Mouse (Mus musculus): ENCODE measurements at regions not wholly inside any gene's neighbourhood (a gene's known extent, or its start where the extent isn't known, plus 50 kb on each side); places are given as distances from the start of the nearest gene placed in this dataset.

- no peak for DNase-seq
Measured at GRCm38 (mm10) chr13:60303561-60303960, 126.4 kb upstream of the Gas1 start.

GRCm38 (mm10) chr13:60305028-60305810 lies 128.1 kb upstream of the Gas1 start:
- no peak for DNase-seq

GRCm38 (mm10) chr13:60308062-60308801 lies 131.1 kb upstream of the Gas1 start:
- no peak for DNase-seq

DNA sequence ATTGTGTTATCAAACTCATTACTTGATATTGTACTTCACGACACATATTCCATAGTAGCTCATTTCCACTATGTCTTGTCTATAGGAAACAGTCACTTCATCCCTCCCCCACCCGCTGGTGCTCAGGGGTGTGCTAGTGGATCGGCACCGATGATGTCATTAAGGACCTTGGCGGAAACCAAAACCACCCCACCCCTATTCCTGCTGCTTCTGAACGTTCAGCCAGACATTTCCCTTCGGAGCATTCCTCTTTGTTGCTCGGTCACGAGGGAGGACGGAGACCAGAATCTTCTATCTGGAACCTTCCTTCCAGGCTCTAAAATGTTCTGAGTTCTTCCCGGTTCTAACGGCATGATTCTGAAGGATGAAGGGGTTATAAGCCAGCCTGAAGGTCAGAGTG lies 132.3 kb upstream of the Gas1 start:
- DNase-seq, result no peak

DNA sequence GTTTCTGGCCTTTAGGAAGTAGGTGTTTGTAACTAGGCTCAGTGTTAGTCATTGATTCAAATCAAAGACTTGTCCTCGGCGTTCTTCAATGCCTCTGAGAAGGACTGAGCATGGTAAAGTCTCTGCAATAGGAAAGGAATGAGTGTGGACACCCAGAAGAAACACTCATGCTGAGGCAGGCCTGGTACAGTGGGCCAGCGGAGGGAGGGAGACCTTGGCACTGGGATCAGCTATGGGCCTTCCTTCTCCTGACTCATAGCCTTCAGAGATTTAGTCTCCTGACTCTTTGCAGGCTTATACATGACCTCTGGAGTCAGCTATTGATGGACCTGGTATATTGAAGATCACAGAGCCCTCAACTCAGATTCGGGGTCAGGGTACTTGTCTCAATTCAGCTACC lies 132.8 kb upstream of the Gas1 start:
- DNase-seq, result no peak

DNA sequence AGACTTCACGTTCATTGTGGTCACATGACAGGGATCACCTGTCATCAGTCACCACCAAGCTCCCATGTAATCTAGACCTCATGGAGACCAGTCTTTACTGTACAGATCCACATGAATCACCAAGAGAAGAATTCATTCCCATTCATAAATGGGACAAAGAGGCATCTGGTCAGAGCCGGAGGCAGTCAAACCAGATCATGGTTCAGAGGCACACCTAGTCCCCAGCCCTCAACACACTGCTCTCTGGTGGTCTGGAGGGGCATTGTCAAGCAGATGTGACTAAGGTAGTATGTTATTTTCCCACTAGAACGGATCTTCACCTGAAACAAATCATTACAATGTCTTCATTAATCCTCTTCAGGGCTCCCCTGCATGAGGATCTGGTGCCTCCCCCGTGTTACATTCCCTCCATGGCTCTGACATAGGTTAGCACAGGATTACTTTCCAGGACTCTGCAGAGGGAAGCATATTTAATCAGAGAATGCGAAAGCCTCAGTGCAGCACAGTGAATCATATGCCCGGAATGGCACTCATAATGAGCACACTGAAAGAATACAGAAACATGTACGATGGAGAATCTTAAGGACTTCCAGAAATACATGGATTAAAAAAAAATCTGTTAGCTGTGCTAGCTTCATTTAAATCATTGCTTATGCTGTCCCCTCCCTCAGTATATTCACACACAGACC lies 135.4 kb upstream of the Gas1 start:
- DNase-seq, result no peak

DNA sequence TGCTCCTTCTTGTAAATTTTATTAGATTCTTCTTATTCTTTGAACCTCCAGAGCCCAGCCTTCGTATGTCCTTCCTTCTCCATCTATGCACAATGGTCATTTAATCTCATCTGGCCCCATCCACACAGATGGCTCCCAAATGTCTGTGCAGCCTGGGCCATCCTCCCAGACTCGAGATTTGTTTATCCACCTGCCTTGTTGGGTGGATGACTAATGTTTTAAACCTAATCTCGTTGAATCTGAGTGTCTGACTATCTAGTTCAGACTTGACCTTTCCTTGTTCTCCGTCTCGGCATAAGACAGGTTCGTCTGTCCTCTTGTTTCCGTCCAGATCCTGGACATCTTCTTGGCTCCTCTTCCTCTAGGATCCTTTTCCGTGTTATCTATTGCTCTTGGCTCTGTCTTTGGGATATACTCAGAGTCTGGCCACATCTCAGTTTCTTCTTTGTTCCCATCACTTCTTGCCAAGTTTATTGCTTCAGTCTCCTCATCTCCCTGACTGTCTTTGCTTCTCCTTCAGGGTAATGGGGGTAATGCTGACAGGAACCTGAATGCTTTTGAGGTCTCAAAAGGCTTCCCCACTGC lies 141.4 kb upstream of the Gas1 start:
- DNase-seq, result no peak

- DNase-seq, result no peak
Measured at GRCm38 (mm10) chr13:60319268-60319667, 142.1 kb upstream of the Gas1 start.

DNA sequence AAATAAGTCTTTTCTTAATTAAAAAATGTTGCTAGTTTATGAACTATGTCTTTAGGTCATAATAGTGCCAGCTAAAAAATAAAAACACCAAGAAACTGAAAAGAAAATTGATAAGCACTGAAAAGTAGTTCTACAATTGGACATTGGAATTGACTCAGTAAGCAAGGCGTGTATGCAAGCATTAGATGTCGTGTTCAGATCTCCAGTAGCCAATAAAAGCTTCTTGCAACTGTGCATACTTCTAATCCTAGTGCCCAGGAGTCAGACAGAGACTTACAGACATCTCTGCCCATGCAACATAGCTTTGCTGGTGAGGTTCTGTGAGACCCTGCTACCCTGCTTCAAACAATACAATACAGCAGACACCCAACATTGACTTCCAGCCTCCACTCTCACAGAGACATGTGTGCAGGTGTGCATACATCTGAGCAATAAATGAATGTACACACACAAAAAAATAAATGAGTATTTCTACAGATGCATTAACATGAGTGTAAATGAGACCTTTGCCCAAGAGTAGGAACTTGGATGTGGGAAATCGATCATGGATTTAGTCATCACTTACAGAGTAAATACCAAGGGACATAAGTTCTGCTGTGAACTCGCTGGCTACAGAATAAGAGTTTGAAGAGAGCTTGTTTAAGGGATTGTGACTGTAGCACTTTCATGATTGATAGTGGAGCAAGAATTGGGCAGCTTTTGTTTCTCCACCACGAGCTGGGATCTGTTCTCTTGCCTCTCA lies 142.9 kb upstream of the Gas1 start:
- DNase-seq, result no peak

DNA sequence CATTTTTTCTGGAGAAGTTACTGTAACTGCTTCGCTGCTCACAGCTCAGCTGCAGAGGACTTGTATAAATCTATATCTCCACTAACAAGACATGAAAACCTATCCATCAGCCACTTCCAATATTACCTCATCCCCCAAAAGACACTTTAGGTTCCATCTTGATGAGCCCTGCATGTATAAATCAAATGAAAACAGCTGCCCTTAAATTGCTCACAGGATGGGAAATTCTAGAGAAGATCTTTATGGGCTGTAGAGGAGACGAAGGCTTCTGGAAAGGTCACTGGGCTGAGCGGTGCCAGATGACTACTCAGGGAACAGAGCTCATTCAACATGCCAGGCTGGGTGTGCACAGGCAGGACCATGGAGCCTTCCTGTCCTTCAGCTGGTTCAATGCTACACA lies 145.4 kb upstream of the Gas1 start:
- DNase-seq, result no peak

GRCm38 (mm10) chr13:60330475-60331258 lies 153.5 kb upstream of the Gas1 start:
- peak; percentile 38 for DNase-seq

DNA sequence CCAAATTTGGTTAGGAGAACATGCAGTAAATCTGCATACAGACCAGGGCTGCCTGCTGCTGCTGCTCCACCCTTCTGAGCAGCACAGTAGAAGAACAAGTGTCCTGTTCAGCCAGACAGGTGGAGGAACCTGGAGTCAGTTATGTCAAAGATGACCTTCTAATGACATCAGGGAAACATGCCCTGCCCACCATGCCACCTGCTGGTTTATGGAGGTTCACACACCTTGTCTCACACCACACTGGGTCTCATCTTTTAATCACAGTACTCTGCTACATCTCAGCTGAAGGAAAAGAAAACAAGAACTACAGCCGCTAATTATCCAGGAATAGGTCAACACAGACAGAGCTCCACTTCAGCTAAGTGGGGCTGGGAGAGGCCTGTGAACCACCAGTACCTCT lies 159.0 kb upstream of the Gas1 start:
- DNase-seq, result no peak

DNA sequence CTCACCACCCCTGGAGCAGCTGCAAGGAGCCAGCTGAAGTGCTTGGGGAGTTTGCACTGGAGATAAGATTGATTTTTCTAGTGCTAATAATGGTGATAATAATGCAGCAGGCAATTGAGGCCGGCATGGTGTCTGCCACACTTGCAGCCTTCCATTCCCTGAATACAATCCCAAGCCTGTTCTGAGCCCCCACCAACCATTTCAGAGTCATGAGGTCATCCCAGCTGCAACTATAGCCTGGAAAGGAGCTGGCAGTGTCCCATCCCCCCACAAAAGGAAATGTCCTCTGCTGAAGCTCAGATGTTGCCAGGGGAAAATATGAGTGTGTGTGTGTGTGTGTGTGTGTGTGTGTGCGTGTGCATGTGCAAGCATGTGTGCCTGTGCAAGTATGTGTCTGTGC lies 160.2 kb upstream of the Gas1 start:
- DNase-seq, result peak; percentile 79

DNA sequence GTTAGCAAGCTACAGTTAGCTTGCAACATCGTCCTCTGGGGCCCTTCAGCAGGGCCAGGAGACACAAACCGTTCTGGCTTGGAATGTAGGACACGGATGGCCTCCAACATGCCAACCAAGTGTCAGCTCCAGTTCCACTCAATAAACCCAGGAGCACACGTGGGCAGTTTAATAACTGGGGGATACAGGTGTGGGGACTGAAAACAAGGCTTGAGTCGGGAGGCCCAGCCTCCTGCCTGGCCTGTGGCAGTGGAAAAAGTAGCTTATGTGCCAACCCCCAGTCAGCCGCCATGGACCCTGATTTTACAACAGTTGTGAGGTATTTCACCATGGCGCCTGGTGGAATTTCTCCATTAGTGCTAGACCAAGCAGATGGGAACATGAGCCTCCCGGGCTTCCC lies 160.9 kb upstream of the Gas1 start:
- no peak for DNase-seq

DNA sequence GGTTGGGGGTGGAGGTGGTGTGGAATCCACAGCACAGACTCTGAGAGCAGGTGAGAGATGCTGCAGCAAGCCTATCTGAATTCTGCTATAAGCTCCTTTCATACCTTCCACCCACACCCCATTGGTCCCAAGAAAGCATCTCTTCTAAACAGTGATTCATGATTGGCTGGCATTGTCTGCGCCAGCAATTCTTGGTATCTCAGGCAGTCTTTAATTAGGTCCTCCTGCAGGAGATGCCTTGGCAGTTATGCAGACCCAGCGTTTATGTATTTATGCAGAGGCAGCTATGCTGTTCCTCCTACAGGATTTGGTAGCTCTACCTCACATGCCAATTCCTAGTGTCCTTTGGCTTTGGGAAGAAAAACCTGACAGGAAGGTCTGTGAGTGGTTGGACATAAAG lies 162.9 kb upstream of the Gas1 start:
- DNase-seq, result no peak

GRCm38 (mm10) chr13:60347881-60348280 lies 170.7 kb upstream of the Gas1 start:
- DNase-seq, result peak; percentile 30

- DNase-seq, result no peak
Measured at GRCm38 (mm10) chr13:60348438-60348837, 171.3 kb upstream of the Gas1 start.

- DNase-seq, result no peak
Measured at GRCm38 (mm10) chr13:60355707-60356490, 178.7 kb upstream of the Gas1 start.

DNA sequence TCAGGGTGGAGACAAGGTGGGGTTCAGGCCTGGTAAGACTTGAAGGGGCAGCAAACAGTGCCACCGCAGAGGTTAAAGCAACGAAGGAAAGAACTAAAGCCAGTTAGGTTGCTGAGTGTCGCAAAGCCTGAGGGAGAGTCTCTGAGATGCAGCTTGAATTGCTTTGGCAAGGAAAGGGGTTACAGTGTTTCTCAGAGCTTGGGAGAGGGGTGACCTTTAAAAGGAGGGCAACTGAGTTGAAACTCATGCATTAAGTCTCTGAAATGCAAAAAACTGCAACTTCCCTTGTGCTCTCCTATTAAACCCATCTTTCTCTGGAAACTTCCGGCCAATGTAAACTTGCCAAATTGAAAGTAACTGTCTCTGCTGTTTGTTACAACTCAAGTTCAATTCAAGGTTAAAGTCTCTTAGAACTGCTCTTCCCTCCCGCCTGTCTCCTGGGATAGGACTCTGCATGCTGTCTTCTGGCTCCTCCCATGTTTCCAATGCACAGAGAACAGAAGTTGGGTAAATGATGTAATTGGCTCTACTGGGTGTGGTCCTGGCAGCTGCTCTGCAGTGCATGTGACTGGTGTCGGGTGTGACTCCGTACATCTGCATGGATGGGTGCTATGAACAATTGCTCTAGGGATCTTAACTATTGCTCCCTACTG lies 181.4 kb upstream of the Gas1 start:
- DNase-seq, result no peak

All from layer of hippocampus, adult 9-11 months (tissue).